Mouse (Mus musculus) heart, postnatal 0 days (tissue): ENCODE measurements around the gene 1700018G05Rik.

ENCODE experiments used
- CTCF ChIP-seq: IDR thresholded peaks from 2 replicates; pipeline ENCODE4 v1.5.1; 2016; ENCODE audit warnings: antibody characterized with exemption, control low read depth, low read depth
- EP300 ChIP-seq: IDR thresholded peaks from 2 replicates; pipeline ENCODE4 v1.6.1; 2016; ENCODE audit warnings: antibody characterized with exemption, low read depth

DNA sequence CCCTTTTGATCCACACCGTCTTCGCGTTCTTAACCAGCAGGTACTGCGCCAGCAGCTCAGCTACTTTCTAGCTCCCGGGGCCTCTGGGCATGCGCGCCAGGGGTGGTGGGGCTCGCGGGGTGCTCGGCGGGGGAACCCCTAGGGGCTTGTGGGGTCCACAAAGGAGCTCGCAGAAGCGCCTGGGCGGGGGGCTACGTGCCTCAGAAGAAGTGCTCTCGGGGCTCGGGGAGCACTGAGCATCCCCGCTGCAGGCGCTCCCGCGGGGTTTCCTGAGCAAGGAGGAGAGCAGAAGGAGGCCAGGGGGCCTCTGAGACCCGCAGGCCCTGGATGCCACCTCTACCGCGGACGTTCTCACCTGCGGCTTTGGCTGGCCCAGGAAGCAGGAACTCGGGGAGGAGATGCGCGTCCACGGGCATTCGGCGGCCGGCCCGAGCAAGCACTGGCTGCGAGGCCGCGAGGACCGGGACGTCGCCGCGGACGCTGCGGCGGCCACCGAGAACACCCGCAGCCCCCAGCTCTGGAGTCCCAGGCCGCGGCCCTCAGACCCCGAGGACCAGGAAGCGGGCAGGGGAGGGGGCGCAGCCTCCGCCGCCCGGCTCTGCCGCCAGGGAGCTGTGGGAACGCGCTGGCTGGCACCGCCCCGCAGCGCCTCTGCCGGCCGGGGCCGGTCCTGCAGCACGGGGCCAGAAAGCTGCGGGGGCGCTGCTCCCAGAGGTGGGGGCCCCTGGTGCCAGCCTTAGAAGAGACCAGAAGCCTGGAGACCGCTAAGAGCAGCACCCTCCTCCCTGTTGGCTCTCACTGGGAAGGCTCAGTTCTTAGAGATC, 5.6 kb downstream of the 1700018G05Rik start:
- TF ChIP-seq CTCF, result peak; percentile 39
- TF ChIP-seq EP300, result no peak
